Mouse (Mus musculus) hematopoietic stem cell, adult 5-6 weeks (primary cell): ENCODE data around the gene Bscl2. TPM values are rescaled to one million over a fixed set of nuclear protein-coding genes. Genes with fewer than 3 reads are reported as not detected.

Source experiments
- ATAC-seq, 2 experiments: fragments of 125-278 bp in 1 of 2; replicated peaks in 1 of 2; 2 replicates each; pipeline ENCODE4 v1.8.0; 2016 to 2017; ENCODE audit warnings: inconsistent platforms in 2 of 2, mild to moderate bottlenecking in 2 of 2, moderate number of reproducible peaks in 2 of 2, low read depth in 1 of 2, moderate TSS enrichment in 1 of 2; ENCODE audit not compliant: low FRiP score in 2 of 2, poor library complexity in 2 of 2, severe bottlenecking in 2 of 2, insufficient read depth in 1 of 2, low TSS enrichment in 1 of 2
- total RNA-seq: library from RNA; stranded (forward); fragments of 172-1452, 232-1000 nt; gene quantifications from 2 replicates; pipeline ENCODE4 v1.2.3, GENCODE M21; 2017

Bscl2 gene
- 49.6 and 52.7 TPM in 2 replicates for total RNA-seq

GRCm38 (mm10) chr19:8837251-8837791, at the start of gene Bscl2:
Gene Bscl2, plus strand, starts transcription at chr19:8837467.
- ATAC-seq: peak; percentile 72 to 77

DNA sequence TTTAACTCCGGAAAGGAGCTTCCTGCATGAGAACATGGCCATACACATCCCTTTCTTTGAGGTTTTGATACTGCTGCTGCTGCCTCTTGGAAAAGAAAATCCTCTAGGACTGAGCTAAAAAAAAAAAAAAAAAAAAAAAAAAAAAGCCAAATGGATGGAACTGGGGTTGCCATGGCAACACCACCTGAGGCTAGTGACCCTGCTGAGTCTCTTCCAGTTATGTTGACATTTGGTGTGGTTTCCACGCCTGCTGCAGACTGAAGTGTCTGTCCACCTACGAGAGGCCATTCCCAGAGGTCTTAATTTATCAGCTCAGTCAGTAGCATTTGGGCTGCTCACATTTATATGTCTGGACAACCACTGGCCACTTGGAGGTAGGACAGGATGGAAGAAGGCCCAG, 48.7 kb upstream of the Bscl2 start:
- ATAC-seq: no peak

- ATAC-seq: no peak
Measured at GRCm38 (mm10) chr19:8789171-8789570, 48.1 kb upstream of the Bscl2 start.

DNA sequence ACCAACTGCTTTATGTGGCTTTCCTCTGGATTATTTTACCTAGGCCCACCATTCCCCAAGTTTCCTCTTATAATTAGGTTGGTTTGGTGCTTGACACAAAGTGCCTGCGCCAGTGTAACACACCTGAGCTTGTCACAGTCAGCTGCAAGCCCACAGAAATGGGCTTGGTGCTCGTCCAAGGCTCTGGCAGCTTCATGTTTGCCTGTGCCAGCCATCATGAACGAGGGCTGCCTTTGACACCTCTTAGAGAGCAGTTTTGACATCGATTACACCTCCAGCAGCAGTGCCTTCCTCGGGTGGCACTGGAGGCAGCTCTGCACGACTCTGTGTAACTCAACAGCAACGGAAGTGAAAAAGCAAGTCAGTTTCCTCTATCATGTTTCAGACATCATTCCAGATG, 47.1 kb upstream of the Bscl2 start:
- no peak for ATAC-seq

DNA sequence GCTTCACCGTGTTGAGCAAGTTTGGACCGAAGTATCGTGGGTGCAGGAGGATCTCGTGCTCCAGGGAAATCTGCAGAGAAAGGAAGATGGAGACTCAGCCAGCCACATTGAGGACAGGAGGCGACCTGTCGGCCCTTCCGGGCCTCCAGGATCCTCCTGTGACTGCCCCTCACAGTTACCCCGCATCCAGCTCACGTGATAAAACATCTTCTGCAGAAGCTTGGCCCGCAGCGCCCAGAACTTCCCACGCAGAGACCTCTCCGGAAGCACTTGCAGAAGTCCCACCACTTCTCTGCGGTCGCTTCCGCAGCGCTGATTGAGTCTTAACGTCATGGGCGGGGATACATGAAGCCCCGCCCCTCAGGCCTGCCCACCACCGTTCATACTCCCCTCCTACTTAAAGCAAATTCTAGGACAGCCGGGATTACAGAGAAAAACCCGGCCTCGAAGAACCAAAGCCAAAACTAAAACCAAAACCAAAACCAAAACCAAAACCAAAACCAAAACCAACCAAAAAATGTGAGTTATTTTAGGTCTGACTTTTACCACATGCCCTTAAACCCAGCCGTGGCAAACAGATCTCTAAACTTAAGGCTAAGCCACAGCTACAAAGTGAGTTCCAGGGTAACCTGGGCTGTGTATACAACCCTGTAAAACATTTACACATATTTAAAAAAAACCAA, 38.9 kb upstream of the Bscl2 start, which contains the start of gene Polr2g:
Gene Polr2g, minus strand, starts transcription at position 314 of the 683 bp plus-strand sequence.
- ATAC-seq: peak; percentile 67 to 77

- no peak for ATAC-seq
Measured at GRCm38 (mm10) chr19:8798947-8799315, 38.3 kb upstream of the Bscl2 start.

DNA sequence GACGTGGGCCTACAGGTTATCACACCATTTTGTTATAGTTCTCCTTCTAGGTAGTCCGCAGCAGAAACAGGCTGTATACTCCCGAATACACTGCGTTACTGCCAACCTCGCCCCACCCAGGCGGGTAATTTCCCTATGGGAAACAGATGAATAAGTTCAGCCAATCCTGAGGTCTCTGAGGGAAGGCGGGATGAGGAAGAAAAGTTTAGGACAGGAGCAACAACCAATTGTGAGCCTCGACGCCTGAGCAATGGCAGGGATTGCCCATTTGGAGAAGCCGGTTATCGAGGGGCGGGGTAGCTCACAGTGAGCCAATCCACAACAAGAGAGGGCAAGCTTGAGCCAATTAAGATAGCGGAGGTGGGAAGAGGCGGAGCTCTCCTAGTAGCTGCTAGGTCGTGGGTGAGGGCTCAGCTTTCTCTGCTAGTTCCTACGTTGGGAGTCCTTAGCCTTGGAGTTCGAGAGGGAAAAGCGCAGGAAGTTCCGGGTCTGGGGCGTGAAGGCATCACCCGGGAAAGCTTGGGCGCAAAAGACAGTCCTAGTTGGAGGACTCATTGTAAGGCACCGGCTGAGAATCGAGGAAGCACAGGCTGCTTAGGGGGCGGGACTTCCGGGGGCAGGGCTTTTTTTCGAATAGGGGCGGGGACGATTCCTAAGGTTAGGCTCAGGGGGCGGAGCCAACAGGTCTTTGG, 35.0 kb upstream of the Bscl2 start, which contains the start of gene Zbtb3:
Gene Zbtb3, plus strand, starts transcription at position 426 of the 692 bp plus-strand sequence.
- peak; percentile 91 to 95 for ATAC-seq

DNA sequence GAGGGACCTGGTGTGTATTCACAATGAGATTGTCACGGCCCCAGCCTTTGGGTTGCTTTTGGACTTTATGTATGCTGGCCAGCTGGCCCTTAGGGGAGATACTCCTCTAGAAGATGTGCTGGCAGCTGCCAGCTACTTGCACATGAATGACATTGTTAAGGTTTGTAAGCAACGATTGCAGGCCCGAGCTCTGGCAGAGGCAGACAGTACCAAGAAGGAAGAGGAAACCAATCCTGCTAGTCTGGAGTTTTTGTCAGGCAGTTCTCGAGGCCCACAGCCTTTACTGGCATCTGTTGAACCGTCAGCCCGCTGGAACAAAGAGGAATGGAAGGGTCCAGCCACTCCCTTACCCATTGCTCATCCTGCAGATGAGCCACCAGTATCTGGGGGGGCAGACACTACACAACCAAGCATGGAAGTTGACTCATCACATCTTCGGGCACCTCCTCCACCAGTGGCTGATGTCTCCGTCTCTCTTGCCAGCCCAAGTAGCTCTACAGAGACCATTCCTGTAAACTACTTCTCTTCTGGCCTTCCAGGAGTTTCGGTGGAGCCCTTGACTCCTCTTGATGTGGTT, 34.0 kb upstream of the Bscl2 start:
- ATAC-seq: no peak

DNA sequence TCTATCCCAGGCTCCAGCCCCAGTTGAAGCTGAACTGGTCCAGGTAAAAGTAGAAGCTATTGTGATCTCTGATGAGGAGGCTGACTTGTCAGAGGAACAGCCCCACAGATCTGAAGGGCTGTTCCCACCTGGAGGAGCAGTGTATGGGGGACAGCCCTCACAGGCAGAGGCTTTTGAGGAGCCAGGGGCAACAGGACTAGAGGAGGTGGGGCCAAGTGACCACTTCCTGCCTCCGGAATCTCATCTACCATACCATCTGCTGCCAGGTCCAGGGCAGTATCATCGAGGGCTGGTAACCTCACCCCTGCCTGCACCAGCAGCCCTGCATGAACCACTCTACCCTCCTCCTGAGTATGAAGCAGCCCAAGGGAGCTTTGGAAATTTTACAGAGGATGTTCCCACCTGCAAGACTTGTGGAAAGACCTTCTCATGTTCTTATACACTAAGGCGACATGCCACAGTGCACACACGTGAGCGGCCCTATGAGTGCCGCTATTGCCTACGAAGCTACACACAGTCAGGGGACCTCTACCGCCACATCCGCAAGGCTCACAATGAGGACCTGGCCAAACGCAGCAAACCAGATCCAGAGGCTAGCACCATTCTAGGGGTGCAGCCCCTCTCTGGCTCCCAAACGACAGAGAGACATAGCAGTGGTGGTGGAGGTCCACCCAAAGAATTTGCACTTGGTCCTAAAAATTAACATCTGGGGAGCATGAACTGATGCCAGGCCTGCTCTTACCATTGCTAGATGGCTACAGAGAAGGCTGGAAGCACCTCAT, 33.2 kb upstream of the Bscl2 start:
- 0 out of 4 replicates have a peak, but pooled peaks of 1 of the 2 experiments have one; percentile 15 for ATAC-seq

DNA sequence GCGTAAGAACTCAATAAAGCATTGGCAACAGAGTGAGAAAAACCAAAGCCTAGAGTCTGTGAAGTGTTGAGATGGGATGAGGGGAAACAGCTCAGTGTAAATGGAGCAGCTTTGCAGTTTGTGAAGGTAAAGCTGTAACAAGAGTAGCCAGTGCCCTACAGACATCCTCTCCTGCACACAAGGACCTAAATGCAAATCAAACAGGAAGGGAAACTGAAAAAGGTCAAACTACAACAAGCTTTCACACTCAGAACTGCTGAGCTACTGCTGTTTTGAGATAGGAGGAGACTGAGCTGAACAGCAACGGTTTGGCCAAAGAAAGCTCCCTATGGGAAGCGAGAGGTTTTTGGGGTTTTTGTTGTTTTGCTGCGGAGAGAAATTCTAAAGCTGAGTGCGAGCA, 30.5 kb upstream of the Bscl2 start:
- ATAC-seq: no peak

GRCm38 (mm10) chr19:8815812-8816211, 21.5 kb upstream of the Bscl2 start:
- no peak for ATAC-seq

DNA sequence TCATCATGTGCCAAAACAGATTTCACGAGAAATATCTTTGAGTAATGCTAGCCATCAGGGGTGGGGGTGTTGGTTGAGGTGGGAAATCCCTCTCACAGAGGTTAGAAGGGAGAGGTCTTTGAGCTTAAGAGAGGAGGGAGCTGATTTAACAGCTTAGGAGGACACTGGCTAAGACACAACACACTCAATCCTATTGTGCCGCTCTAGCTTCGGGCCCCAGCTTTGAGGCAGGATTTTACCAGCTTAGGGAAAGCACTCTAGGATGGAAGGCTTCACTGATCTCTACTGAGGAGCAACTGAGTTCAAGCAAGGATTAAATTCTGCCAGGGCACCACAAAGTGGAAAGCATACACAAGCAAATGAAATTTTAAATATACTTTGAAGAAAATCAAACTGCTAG, 20.3 kb upstream of the Bscl2 start:
- ATAC-seq: no peak

GRCm38 (mm10) chr19:8818301-8818798, 18.9 kb upstream of the Bscl2 start:
- no peak for ATAC-seq

DNA sequence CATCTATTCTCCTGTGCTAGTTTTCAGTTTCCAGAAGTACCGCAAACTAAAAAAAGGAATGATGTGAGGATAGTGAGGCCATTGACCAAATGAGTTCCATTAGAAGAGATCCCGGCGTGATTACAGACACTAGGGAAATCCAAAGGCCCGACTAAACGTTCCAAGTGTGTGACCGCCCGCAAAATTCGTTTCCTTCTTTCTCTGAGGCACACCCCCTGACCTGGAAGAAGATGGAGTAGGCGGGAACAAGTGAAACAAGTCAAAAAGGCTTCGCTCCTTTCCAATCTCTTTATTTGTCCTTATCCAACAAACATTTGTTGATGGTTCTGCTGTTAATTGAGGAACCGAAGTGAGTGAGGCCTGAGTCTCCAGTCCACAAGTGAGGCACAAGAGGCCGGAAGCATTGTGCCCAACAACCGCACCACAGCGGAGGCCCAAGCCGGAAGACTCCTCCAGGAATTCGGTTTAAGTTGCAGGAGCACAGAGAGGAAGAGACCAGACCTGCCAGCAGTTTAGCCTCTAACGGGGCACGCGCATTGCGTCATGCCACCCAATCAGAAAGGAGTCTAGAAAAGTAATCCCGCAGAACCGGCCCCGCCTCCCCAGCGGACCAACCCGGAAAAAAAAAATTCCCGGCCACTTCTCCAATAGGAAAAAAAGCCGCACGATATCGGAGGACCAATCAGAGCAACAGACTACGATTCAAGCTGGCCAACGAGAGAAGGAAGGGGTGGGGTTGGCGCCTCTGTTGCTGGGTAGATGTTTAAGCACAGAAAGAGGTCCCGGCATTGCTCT, 18.3 kb upstream of the Bscl2 start, which contains the start of gene Ttc9c:
Gene Ttc9c, minus strand, starts transcription at position 533 of the 795 bp plus-strand sequence.
- ATAC-seq: peak; percentile 74 to 86

GRCm38 (mm10) chr19:8819596-8820423, 17.5 kb upstream of the Bscl2 start, which contains the start of gene Hnrnpul2:
Gene Hnrnpul2, plus strand, starts transcription at chr19:8820010.
- ATAC-seq: peak; percentile 88 to 89
